Mouse (Mus musculus) T-helper 17 cell (primary cell): ENCODE measurements around the gene Metap2.

Experiments
- in situ Hi-C, 2 experiments: fragments of 300-600 bp; cut with MboI, MseI; formaldehyde crosslinking; loops; 1 replicate in 1 of 2; 2 replicates in 1 of 2; pipeline ENCODE4 v1.15.1; 2025; ENCODE audit warnings: high pct_unique_total_duplicates in 2 of 2

The Metap2 gene

DNA sequence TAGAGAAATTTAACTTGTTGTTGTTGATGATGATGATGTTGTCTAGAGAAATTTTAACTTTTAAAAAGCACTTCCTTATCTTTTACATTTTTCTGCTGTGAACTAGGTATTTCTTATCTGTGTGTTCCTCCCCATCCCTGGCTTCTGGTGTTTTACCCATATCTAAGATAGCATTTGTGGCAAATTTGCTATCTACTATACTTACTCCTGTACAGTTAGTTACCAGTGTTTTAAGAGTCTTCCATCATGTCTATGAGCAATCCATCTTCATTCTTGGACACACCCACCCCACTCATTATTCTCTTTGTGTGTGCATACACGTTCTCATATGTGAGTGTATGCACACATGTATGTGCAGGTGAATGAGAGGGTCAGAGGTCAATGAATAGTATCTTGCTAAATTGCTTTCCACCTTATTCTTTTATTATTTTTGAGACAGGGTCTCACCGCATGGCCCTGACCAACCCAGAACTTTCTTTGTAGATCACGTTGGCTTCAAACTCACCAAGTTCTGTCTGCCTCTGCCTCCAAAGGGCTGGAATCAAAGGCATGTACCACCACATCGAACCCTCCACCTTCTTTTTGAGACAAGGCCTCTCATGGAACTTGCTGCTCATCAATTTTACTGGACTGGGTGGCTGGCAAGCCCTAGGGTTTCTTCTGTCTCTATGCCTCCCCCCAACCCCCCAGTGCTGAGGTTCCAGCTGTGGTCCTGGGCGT is 15.4 kb upstream of the Metap2 start:
- in situ Hi-C loops: no loop called here

DNA sequence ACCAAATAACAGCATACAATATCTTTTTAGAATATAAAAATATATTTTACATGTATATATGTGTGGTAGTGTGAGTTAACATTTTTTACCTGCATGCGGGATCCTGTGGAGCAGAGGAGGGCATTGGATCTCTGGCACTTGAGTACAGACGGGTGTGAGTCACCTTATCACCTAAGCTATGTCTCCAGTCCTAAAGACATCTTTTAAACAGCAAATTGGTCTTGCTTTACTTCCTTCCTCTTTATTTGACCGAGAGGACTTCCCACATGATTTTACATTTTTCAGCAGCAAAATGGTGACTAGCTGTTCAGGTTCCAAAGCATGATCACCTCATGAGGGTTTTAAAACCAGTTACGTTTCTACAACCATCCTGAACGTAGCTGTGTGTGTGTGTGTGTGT is 14.4 kb upstream of the Metap2 start:
- in situ Hi-C loops: no loop called here

GRCm38 (mm10) chr10:93909811-93910446 is 13.0 kb upstream of the Metap2 start:
- in situ Hi-C loops: no loop called here

DNA sequence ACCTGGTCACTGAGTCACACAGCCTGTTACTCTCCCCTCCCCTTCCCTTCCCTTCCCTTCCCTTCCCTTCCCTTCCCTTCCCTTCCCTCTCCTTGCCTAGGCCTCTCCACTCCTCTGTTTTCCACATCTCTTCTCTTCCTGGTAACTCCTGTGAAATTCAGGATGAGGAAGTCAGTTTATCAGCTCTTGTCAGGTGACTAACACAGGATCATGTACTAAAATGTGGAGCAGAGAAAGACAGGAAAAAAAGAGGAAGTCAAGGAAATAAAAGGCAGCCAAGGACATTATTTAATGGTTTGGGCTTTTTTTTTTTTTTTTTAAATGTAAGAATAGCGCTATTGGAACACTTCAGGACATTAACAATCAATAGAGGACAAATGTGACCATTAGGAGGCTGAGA is 12.1 kb upstream of the Metap2 start:
- in situ Hi-C loops: no loop called here

DNA sequence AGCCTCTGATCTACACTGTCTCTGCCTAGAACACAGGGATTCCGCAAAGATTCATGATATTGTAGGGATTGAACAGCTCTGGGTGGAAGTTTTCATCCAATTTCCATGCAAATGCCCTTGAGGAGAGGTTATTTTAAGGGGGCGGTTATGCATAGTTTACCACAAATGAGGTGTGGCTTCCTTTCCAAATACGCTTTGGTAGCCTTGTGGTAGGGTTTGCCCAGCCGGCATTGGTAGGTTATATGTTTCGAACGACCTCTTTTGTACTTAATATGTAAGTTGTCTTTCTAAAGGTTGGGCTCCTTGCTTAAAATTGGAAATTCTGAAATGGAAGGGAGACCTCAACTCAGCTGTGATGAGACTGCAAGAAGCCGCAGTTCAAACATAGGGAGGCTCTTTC is 11.6 kb upstream of the Metap2 start:
- in situ Hi-C loops: no loop called here

DNA sequence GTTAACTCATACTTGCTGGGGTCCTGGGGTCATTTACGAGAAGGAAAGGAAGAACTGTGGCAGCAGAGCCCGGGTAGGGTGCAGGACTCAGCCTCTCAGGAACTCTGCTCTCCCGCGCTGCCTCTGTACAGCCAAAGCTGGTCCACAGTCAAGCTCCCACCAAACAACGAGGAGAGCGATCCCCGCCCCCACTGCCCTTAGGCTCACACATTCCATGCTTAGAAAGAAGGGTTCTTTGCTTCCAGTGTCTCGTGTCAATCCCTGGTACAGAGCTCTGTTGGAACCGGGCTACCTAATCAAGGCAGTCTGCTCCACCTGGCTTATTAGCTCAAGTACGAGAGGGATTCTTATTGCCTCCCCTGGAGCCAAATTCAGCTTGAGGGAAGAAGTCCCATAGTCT is 10.5 kb upstream of the Metap2 start:
- in situ Hi-C loops: no loop called here

DNA sequence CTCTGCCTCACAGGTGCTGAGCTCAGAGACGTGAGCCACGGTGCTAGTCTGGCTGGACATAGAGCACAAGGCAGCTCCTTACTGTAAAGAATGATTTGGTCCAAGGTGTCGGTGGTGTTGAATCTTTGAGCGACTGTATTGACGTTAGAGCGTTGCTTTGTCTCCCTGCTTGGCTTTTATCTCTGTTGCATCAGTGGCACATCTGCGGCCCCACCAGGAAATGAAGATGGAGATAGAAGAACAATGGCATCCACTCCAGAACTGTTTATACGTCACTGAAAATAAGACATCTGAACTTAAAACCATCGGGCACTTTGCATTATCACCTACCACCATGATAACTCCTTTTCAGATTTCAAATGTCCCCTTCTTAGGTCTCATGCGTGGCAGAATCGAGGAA is 3.0 kb upstream of the Metap2 start:
- in situ Hi-C loops: no loop called here

DNA sequence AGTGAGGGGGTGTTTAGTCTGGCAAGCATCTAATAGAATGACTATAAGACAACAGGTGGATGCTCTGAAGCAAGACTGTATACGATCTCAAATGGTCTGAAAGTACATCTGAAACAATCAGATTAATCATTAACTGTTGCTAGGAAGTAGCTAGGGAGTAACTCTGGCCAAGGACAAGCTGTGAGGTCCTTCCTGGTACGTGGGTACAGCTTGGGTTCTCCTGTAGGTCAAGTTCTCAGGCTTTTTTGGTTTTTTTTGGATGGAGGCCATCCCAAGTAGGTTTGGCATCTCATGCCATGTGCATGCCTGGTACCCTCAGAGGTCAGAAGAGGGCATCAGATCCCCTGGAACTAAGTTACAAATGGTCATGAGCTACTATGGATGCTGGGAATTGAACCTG is 2.4 kb upstream of the Metap2 start:
- in situ Hi-C loops: no loop called here

DNA sequence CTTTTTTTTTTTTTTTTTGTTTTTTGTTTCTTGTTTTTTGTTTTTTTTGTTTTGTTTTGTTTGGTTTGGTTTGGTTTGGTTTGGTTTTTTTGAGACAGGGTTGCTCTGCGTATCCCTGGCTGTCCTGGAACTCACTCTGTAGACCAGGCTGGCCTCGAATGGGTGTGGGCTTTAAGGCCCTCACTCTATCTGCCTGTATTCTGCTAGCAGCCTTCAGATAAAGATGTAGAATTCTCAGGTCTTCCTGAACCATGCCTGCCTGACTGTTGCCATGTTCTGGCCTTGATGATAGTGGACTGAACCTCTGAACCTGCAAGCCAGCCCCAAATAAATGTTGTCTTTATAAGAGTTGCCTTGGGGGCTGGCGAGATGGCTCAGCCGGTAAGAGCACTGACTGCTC is 4.3 kb downstream of the Metap2 start:
- in situ Hi-C loops: no loop called here

GRCm38 (mm10) chr10:93891031-93891430 is 5.9 kb downstream of the Metap2 start:
- in situ Hi-C loops: no loop called here

GRCm38 (mm10) chr10:93890565-93890964 is 6.3 kb downstream of the Metap2 start:
- in situ Hi-C loops: no loop called here

DNA sequence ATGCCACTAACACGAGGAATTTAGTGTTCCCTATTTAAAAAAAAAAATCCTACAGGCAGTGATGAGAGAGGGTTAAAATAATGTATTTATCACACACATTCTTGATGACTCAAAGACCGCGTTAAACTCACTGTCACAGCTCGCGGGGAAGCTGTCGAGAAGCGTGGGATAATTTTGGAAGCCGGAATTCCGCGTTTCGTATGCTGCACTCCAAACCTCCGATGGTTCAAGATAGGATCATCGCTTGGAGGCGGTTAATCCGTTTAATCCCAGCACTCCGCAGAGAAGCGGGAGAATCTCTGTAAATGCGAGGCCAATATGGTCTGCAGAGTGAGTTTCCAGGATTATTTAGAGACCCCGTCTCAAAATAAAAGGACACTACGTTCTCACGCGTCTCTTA is 6.9 kb downstream of the Metap2 start:
- in situ Hi-C loops: no loop called here

DNA sequence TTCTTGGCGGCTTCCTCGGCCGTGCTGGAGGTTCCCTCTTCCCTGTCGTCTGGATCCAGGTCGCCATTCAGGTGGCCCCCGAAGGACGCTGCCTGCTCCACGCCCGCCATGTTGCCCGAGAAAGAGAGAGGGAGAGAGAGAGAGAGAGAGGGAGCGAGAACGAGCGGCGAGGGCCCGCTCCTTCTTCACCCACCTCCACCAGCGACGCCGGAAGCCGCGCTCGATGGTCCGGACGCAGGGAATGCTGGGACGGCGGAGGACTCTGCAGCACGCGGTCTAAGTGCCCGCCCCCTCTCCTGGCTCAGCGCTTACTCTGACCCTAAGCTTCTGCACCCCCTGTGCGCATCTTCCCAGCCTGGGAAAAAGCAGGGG is 7.3 kb downstream of the Metap2 start:
- in situ Hi-C loops: no loop called here

- in situ Hi-C loops: no loop called here
These were observed 7.8 kb downstream of the Metap2 start for GRCm38 (mm10) chr10:93888935-93889578.

DNA sequence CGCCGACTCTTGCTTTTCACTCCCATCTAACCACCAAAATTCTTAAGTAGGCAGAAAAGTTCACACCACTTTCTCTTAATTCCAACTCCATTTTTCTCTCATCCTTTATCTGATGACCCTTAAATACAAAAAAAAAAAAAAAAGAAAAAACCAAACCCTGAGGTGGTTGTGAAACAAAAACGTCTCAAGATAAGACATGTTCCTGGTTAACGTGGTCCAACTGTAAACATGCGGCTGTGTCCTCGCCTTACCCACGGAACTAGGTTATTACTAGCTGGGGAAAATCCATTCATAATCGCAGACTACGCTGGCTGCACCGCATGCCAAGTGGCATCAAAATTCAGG is 8.3 kb downstream of the Metap2 start:
- in situ Hi-C loops: no loop called here

DNA sequence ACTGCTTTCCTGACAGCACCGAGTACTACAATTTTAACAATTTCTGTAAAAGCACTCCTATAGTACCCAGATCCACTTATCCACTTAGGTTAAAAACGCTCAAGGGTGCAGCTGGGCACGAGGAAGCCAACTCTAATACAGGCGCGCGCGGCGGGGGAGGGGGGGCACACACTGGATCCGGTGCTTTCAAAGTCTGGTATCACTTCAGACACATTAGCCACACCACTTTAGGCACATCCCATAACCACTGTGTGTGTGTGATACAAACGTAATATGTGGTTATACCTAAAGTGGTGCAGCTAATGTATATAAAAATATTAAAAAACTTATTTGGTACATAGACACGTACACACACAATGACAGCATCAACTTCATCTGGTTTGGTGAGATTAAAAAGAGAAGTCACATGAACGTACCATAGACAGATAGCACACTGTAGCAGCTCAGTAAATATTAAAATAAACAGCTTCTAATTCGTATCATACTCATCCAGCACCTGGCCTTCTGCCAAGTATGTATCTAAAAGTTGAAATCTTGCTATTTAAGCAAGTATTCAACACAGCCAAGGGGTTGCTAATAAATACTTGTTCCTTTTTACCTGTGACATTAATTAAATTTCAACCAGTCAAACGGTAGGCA is 10.9 kb downstream of the Metap2 start:
- in situ Hi-C loops: no loop called here

DNA sequence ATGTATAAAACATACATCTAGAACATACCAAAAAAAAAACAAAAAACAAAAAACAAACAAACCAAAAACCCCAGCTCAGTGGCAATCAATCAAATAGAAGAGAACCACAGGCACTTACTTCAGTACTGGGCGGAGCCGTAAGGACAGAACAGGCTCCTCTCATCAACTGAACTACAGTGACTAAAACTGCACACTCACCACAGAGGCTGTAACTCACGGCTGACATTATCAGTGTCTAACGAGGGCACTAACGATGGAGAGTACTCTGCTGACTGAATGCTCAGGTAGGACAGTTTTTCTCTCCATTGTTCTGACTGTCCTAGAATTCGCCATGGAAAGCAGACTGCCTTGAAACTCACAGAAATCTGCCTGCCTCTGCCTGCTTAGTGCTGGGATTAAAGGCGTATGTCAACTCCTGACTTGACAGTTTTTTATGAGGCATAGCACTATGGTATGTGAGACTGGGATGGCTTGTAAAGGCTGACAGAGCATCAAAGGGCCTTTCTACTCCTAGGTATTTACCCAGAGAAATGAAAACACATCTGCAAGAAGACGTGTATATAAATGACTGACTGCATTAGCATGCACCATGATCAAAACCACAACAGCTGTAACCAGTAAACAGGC is 14.0 kb downstream of the Metap2 start:
- in situ Hi-C loops: no loop called here

GRCm38 (mm10) chr10:93881918-93882317 is 15.0 kb downstream of the Metap2 start:
- in situ Hi-C loops: no loop called here

DNA sequence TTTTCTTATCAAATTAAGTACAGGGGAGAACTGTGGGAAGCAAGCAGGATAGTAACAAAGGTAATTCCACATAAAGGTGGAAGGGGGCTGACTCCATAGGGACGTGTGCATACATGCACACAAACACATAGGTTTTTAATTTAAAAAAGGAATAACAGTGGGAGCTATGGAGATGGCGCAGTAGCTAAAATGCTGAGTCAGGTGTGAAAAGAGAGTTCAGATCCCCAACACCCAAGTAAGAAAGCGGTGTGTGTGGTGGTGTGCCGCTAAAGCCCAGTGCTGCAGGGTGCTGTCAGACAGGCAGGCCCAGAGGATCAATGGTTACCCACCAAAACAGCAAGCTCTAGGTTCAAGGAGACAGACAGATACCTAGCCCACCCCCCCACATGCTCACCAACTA is 18.2 kb downstream of the Metap2 start:
- in situ Hi-C loops: no loop called here

GRCm38 (mm10) chr10:93876772-93877171 is 20.1 kb downstream of the Metap2 start:
- in situ Hi-C loops: no loop called here

DNA sequence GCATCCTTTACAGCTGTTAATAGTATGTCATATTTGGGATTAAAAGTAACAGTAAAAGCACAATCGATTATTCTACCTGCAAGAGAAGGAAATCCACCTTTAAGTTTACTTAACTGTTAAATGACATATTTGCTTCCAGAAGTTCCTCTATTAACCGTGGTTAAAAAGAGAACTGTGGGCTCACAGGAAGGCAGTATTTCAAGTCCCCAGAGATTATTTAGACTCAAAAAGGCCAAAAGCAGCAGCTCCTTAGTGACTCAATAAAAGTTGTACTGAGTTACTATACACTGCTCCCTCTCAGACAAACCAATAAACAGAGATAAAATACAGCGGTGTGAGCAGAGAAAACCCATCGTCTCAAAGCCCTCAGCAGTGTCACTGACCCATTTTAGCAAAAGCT is 28.0 kb downstream of the Metap2 start:
- in situ Hi-C loops: no loop called here

DNA sequence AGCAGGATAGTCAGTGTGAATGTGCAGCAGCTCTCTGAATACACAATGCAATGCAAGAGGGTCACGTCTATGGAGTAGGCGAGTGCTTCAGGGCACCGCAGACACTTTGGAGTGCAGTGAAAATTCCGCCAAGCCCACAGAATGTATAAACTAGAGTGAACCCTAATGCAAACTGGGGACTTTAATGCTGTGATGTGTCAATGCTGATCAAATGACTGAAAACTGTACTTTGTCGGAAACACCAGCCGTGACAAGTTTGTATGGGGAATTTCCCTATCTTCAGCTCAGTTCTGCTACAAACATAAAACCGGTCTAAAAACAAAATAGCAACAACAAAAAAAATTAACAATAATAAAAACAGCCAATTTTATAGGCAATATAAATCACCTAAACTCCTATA is 28.5 kb downstream of the Metap2 start:
- in situ Hi-C loops: no loop called here
